In genomic region chrX:135957691-135958081, GRCm38 (mm10) we compare ENCODE assay signal across 19 mouse cellular contexts. TPM values are rescaled to one million over a fixed set of nuclear protein-coding genes. Genes with fewer than 3 reads are reported as not detected.
DNase-seq lines count a peak whose midpoint lies in the region; ATAC-seq and TF ChIP-seq lines count a peak whose summit lies in the region.
"Had no signal": no experiment of that assay in that cellular context is flagged by ENCODE, and none has a peak within 500 bp of the region (broad histone marks: within the 10 kb centered on the region; RNA-seq: fewer than 3 reads in every experiment).

No protein-coding gene starts in this region.

- H3K27me3 ChIP-seq in hindbrain, embryonic 11.5 days (ENCODE audit: control insufficient read depth, insufficient read depth, low read length): 0 out of 2 replicates have a peak, but pooled peaks cover 2% of the 10 kb centered on the region
- H3K27me3 ChIP-seq in hindbrain, embryonic 10.5 days (ENCODE audit: insufficient read depth, poor library complexity, severe bottlenecking): no peaks in the 10 kb centered on the region
- no peaks in the 10 kb centered on the region for H3K27me3 ChIP-seq in forebrain, postnatal 0 days (ENCODE audit: insufficient read depth, low read length)
- no peaks in the 10 kb centered on the region for H3K27me3 ChIP-seq in midbrain, embryonic 12.5 days
- no peaks in the 10 kb centered on the region for H3K27me3 ChIP-seq in neural tube, embryonic 14.5 days (ENCODE audit: control insufficient read depth, insufficient read depth, low read length)
- H3K27me3 ChIP-seq: liver, embryonic 15.5 days had no signal

- H3K9me3 ChIP-seq in hindbrain, embryonic 11.5 days (ENCODE audit: control insufficient read depth, low read length): no peaks in the 10 kb centered on the region
- H3K9me3 ChIP-seq in hindbrain, embryonic 10.5 days: no peaks in the 10 kb centered on the region
- no peaks in the 10 kb centered on the region for H3K9me3 ChIP-seq in forebrain, postnatal 0 days (ENCODE audit: low read length)
- H3K9me3 ChIP-seq in midbrain, embryonic 12.5 days: no peaks in the 10 kb centered on the region
- no peaks in the 10 kb centered on the region for H3K9me3 ChIP-seq in neural tube, embryonic 14.5 days (ENCODE audit: control insufficient read depth, low read length)
- H3K9me3 ChIP-seq: G1E; liver, embryonic 15.5 days had no signal

- ATAC-seq in hindbrain, embryonic 11.5 days (ENCODE audit: low FRiP score): peak; percentile 35; the same call in 1 of the 2 replicates
- peak; percentile 76 for ATAC-seq in forebrain, postnatal 0 days
- ATAC-seq in midbrain, embryonic 12.5 days (ENCODE audit: low FRiP score, low read depth): 0 out of 2 replicates have a peak, but pooled peaks have one; percentile 52
- peak; percentile 86 for ATAC-seq in neural tube, embryonic 14.5 days (ENCODE audit: low read depth)
- ATAC-seq: activated CD4-positive, CD25-positive, alpha-beta regulatory T cell, adult 4 months had no signal

- 73% methylated on average over 2 of the region's 2 CpGs for WGBS in hindbrain, embryonic 11.5 days
- 73% methylated on average over 2 of the region's 2 CpGs for WGBS in hindbrain, embryonic 10.5 days
- 49% methylated on average over 2 of the region's 2 CpGs for WGBS in forebrain, postnatal 0 days
- 79% methylated on average over 2 of the region's 2 CpGs for WGBS in midbrain, embryonic 12.5 days
- 53% methylated on average over 2 of the region's 2 CpGs for WGBS in neural tube, embryonic 14.5 days

- TF ChIP-seq CTCF in forebrain, postnatal 0 days (IDR thresholded peaks at IDR 0.05; ENCODE audit: low read depth): no peak

- H3K4me2 ChIP-seq in hindbrain, embryonic 11.5 days (replicated peaks; ENCODE audit: low read depth, low read length): no peak overlapping the region
- no peak overlapping the region for H3K4me2 ChIP-seq in forebrain, postnatal 0 days (ENCODE audit: low read depth)
- no peak overlapping the region for H3K4me2 ChIP-seq in midbrain, embryonic 12.5 days (replicated peaks)
- no peak overlapping the region for H3K4me2 ChIP-seq in neural tube, embryonic 14.5 days (ENCODE audit: low read depth, low read length)
- H3K4me2 ChIP-seq: liver, embryonic 15.5 days had no signal

- H3K4me1 ChIP-seq in hindbrain, embryonic 11.5 days (replicated peaks; ENCODE audit: control insufficient read depth, insufficient read depth, low read length): no peaks in the 10 kb centered on the region
- H3K4me1 ChIP-seq in hindbrain, embryonic 10.5 days (replicated peaks): no peaks in the 10 kb centered on the region
- H3K4me1 ChIP-seq in forebrain, postnatal 0 days (ENCODE audit: insufficient read depth): peaks cover 4% of the 10 kb centered on the region; the same call in 1 of the 2 replicates
- H3K4me1 ChIP-seq in midbrain, embryonic 12.5 days: 0 out of 2 replicates have a peak, but pooled peaks cover under 1% of the 10 kb centered on the region
- H3K4me1 ChIP-seq in neural tube, embryonic 14.5 days (ENCODE audit: control insufficient read depth, insufficient read depth, low read length): 0 out of 2 replicates have a peak, but pooled peaks cover 4% of the 10 kb centered on the region
- H3K4me1 ChIP-seq: liver, embryonic 15.5 days had no signal

- 0 out of 2 replicates have a peak overlapping the region, but pooled peaks have one; percentile 17 for H3K27ac ChIP-seq in hindbrain, embryonic 11.5 days (ENCODE audit: low read depth, low read length)
- no peak overlapping the region for H3K27ac ChIP-seq in hindbrain, embryonic 10.5 days
- H3K27ac ChIP-seq in forebrain, postnatal 0 days (ENCODE audit: low read depth, low read length): peak overlapping the region; percentile 72
- peak overlapping the region; percentile 58 for H3K27ac ChIP-seq in midbrain, embryonic 12.5 days (replicated peaks)
- H3K27ac ChIP-seq in neural tube, embryonic 14.5 days (ENCODE audit: low read depth, low read length): peak overlapping the region; percentile 70
- H3K27ac ChIP-seq: heart, adult 2 months; liver, embryonic 15.5 days; macrophage had no signal

- no peaks in the 10 kb centered on the region for H3K36me3 ChIP-seq in hindbrain, embryonic 11.5 days (ENCODE audit: control insufficient read depth, insufficient read depth, low read length)
- no peaks in the 10 kb centered on the region for H3K36me3 ChIP-seq in hindbrain, embryonic 10.5 days
- H3K36me3 ChIP-seq in forebrain, postnatal 0 days (ENCODE audit: insufficient read depth): no peaks in the 10 kb centered on the region
- H3K36me3 ChIP-seq in midbrain, embryonic 12.5 days: no peaks in the 10 kb centered on the region
- no peaks in the 10 kb centered on the region for H3K36me3 ChIP-seq in neural tube, embryonic 14.5 days (ENCODE audit: control insufficient read depth, insufficient read depth, low read length)
- H3K36me3 ChIP-seq: G1E; liver, embryonic 15.5 days had no signal

- H3K9ac ChIP-seq in hindbrain, embryonic 11.5 days (ENCODE audit: low read depth, low read length): no peak overlapping the region
- no peak overlapping the region for H3K9ac ChIP-seq in forebrain, postnatal 0 days
- no peak overlapping the region for H3K9ac ChIP-seq in midbrain, embryonic 12.5 days (replicated peaks)
- no peak overlapping the region for H3K9ac ChIP-seq in neural tube, embryonic 14.5 days (replicated peaks; ENCODE audit: low read depth, low read length)
- H3K9ac ChIP-seq: liver, embryonic 15.5 days had no signal

- no peak overlapping the region for H3K4me3 ChIP-seq in hindbrain, embryonic 11.5 days (ENCODE audit: low read depth, low read length)
- no peak overlapping the region for H3K4me3 ChIP-seq in hindbrain, embryonic 10.5 days
- H3K4me3 ChIP-seq in forebrain, postnatal 0 days (ENCODE audit: low read depth, low read length): no peak overlapping the region
- no peak overlapping the region for H3K4me3 ChIP-seq in midbrain, embryonic 12.5 days
- H3K4me3 ChIP-seq in neural tube, embryonic 14.5 days (ENCODE audit: low read depth, low read length): no peak overlapping the region
- H3K4me3 ChIP-seq: heart, adult 2 months; liver, embryonic 15.5 days had no signal

- DNase-seq in hindbrain, embryonic 11.5 days (ENCODE audit: low spot score): no peak
- DNase-seq in hindbrain, embryonic 10.5 days (ENCODE audit: low spot score): no peak
- peak; percentile 2 for DNase-seq in forebrain, postnatal 0 days
- DNase-seq in cerebellum, adult 8-10 months: no peak
- no peak for DNase-seq in left cerebral cortex, adult 8-10 months (ENCODE audit: low spot score in 2 of 2)
- DNase-seq in layer of hippocampus, postnatal 14 days (ENCODE audit: low spot score in 2 of 2): no peak
- DNase-seq: adrenal gland, postnatal 10 days; cerebellum, adult 11 months; cerebellum, postnatal 36 days; heart, adult 2 months; kidney, adult 11 months; layer of hippocampus, postnatal 36 days; right cerebral cortex, postnatal 25 days had no signal

RNA-seq across cellular contexts. Expression of gene Arxes2, which starts 35.9 kb away (rescaled TPM):
- 125 and 140 TPM in 2 replicates for polyA plus RNA-seq in hindbrain, embryonic 11.5 days (2014; fragmentation: Nextera tagmentation; extraction: Ambion mirVana)
- polyA plus RNA-seq in hindbrain, embryonic 10.5 days (2016; fragmentation: Nextera tagmentation; extraction: Ambion mirVana): 89.6 and 92.7 TPM in 2 replicates
- 179 and 211 TPM in 2 replicates for total RNA-seq in forebrain, postnatal 0 days (2014; rRNA removed)
- 235 and 280 TPM in 2 replicates for polyA plus RNA-seq in forebrain, postnatal 0 days (2015; fragmentation: Nextera tagmentation; extraction: Ambion mirVana)
- 151 and 155 TPM in 2 replicates for polyA plus RNA-seq in midbrain, embryonic 12.5 days (2016; fragmentation: Nextera tagmentation; extraction: Ambion mirVana)
- polyA plus RNA-seq in neural tube, embryonic 14.5 days (2014; fragmentation: Nextera tagmentation; extraction: Ambion mirVana): 290 and 292 TPM in 2 replicates
- total RNA-seq in left cerebral cortex, adult 8-10 months (2022): 10 to 100 TPM; 61.5 to 72.9 (median 69.6) TPM
- 10 to 100 TPM; 87.7 to 97.8 TPM for total RNA-seq in layer of hippocampus, postnatal 14 days (2021)
- polyA plus RNA-seq: macrophage had no signal

Comparison
In these comparisons a context has a peak if more than half of its experiments do, and no peak if none do; other contexts are left out.
1. ATAC-seq: peak in every context shown above with its lines; median percentile 86 in neural tube, embryonic 14.5 days; 76 in forebrain, postnatal 0 days; 52 in midbrain, embryonic 12.5 days; 35 in hindbrain, embryonic 11.5 days.